8 mouse cellular contexts compared by ENCODE assay signal in the genomic region with DNA sequence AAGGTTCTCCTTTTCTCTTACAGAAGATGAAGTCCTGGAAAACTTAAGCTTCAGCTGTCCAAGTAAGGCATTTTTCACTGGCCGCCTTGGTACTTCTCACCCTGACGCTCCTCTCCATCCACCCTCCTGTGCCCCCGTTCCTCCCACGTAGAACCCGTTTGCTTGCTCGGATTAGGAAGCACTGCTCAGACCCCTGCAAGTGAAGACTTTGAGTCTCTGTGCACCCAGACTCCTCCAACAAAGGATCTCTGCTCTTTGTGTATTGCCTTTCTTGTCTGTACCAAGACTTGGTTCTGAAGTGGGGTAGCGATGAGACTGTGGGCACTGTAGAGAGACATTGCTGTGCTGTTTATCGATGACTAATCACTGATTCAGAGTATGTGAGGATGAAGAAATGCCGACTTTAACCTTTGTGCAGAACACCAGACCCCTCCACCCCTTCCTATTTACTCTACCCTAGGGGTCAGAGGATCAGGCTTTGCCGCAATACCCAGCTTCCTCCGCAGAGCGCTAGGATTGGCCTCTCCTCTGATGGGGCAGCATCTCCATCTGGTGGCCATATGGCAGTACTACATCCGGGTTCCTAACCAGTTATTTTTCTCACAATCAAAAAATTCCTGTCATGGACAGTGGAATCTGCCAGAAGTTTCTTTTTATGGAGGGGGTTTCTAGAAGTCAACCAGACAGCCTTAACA. TPM values are rescaled to one million over a fixed set of nuclear protein-coding genes. Genes with fewer than 3 reads are reported as not detected.
A peak's percentile ranks its signal among the peaks of the same experiment; 100 is the strongest.
DNase-seq lines count a peak whose midpoint lies in the region; ATAC-seq and TF ChIP-seq lines count a peak whose summit lies in the region.

No protein-coding gene starts in this region.

- no peak overlapping the region for H3K27ac ChIP-seq in heart, adult 2 months
- no peak overlapping the region for H3K27ac ChIP-seq in limb, embryonic 10.5 days
- H3K27ac ChIP-seq in midbrain, embryonic 13.5 days = no peak overlapping the region
- H3K27ac ChIP-seq in spleen, adult 2 months (ENCODE audit: insufficient read depth, low read length) = no peak overlapping the region

- no peaks in the 10 kb centered on the region for H3K9me3 ChIP-seq in limb, embryonic 10.5 days (replicated peaks)
- H3K9me3 ChIP-seq in midbrain, embryonic 13.5 days = no peaks in the 10 kb centered on the region

- WGBS in heart, adult 2 months = 54% methylated on average over 13 of the region's 13 CpGs
- WGBS in limb, embryonic 10.5 days = 53% methylated on average over 13 of the region's 13 CpGs
- 40% methylated on average over 13 of the region's 13 CpGs for WGBS in midbrain, embryonic 13.5 days
- WGBS in spleen, adult 2 months = 57% methylated on average over 13 of the region's 13 CpGs

- ATAC-seq in midbrain, embryonic 13.5 days = peak; percentile 88

- H3K79me2 ChIP-seq in heart, adult 2 months (replicated peaks; ENCODE audit: control insufficient read depth, insufficient read depth, low read length) = no peaks in the 10 kb centered on the region

- H3K4me2 ChIP-seq in midbrain, embryonic 13.5 days (replicated peaks) = peak overlapping the region; percentile 25; the same call in 1 of the 2 replicates

- H3K4me1 ChIP-seq in heart, adult 2 months (ENCODE audit: control insufficient read depth, insufficient read depth, low read length) = no peaks in the 10 kb centered on the region; the same call in 1 of the 2 replicates
- H3K4me1 ChIP-seq in limb, embryonic 10.5 days = peaks cover 13% of the 10 kb centered on the region
- peaks cover 5% of the 10 kb centered on the region; the same call in 1 of the 2 replicates for H3K4me1 ChIP-seq in midbrain, embryonic 13.5 days (replicated peaks)
- H3K4me1 ChIP-seq in spleen, adult 2 months (ENCODE audit: control insufficient read depth, insufficient read depth, insufficient read length) = no peaks in the 10 kb centered on the region

- no peaks in the 10 kb centered on the region for H3K27me3 ChIP-seq in heart, adult 2 months (ENCODE audit: control insufficient read depth, insufficient read depth, low read length)
- no peaks in the 10 kb centered on the region for H3K27me3 ChIP-seq in limb, embryonic 10.5 days (ENCODE audit: low read depth, poor library complexity, severe bottlenecking)
- H3K27me3 ChIP-seq in midbrain, embryonic 13.5 days = no peaks in the 10 kb centered on the region
- H3K27me3 ChIP-seq in spleen, adult 2 months (ENCODE audit: control insufficient read depth, insufficient read depth, low read length) = no peaks in the 10 kb centered on the region

- H3K9ac ChIP-seq in heart, adult 2 months (ENCODE audit: low read depth, low read length) = no peak overlapping the region
- H3K9ac ChIP-seq in midbrain, embryonic 13.5 days (replicated peaks) = no peak overlapping the region

- DNase-seq in heart, adult 11 months = peak; percentile 87
- no peak for DNase-seq in heart, postnatal 25 days (ENCODE audit: low spot score)
- peak; percentile 47 for DNase-seq in embryo, embryonic 11.5 days (ENCODE audit: low read depth, low spot score)
- peak; percentile 21 to 60 for DNase-seq in heart, adult 2 months
- peak; percentile 50 to 79 for DNase-seq in kidney, adult 8-10 months
- peak; percentile 80 for DNase-seq in limb, embryonic 10.5 days (ENCODE audit: low spot score)
- DNase-seq in spleen, adult 2 months (ENCODE audit: low read depth in 1 of 2, low spot score in 2 of 2) = no peak

- no peaks in the 10 kb centered on the region for H3K36me3 ChIP-seq in heart, adult 2 months (ENCODE audit: control insufficient read depth, insufficient read depth, low read length)
- H3K36me3 ChIP-seq in limb, embryonic 10.5 days = no peaks in the 10 kb centered on the region
- H3K36me3 ChIP-seq in midbrain, embryonic 13.5 days = no peaks in the 10 kb centered on the region
- no peaks in the 10 kb centered on the region for H3K36me3 ChIP-seq in spleen, adult 2 months (ENCODE audit: control insufficient read depth, insufficient read depth, low read length)

- TF ChIP-seq CTCF in heart, adult 2 months (IDR thresholded peaks at IDR 0.05) = peak; percentile 97; the same call in 1 of the 2 replicates
- TF ChIP-seq CTCF in spleen, adult 2 months (IDR thresholded peaks at IDR 0.05; ENCODE audit: extremely low read depth, insufficient read depth, insufficient read length, insufficient replicate concordance) = peak; percentile 41; the same call in 1 of the 2 replicates

- H3K4me3 ChIP-seq in heart, adult 2 months = no peak overlapping the region
- H3K4me3 ChIP-seq in limb, embryonic 10.5 days = no peak overlapping the region
- no peak overlapping the region for H3K4me3 ChIP-seq in midbrain, embryonic 13.5 days (replicated peaks)
- no peak overlapping the region for H3K4me3 ChIP-seq in spleen, adult 2 months (ENCODE audit: extremely low read depth, insufficient read depth, insufficient read length)

- intact Hi-C loops in heart, postnatal 25 days (cut with DNase I) = loop anchor here (5.0 kb wide), 1 partner anchor 106 kb away; no protein-coding TSS in a partner anchor
- intact Hi-C loops in heart, adult 2 months (cut with DNase I) = loop anchor here (10.0 kb wide), 1 partner anchor 204 kb away; no protein-coding TSS in a partner anchor

- TF ChIP-seq POLR2A in heart, adult 2 months (IDR thresholded peaks at IDR 0.05; ENCODE audit: insufficient read depth, low read depth, low read length) = no peak
- TF ChIP-seq POLR2A in spleen, adult 2 months (IDR thresholded peaks at IDR 0.05; ENCODE audit: low read depth, low read length) = no peak

- TF ChIP-seq EP300 in heart, adult 2 months (IDR thresholded peaks at IDR 0.05; ENCODE audit: insufficient read depth, low read depth, low read length) = 0 out of 2 replicates have a peak, but pooled peaks have one; percentile 45

RNA-seq across cellular contexts. Expression of a gene that starts 0.9 kb away (rescaled TPM):
- total RNA-seq in heart, postnatal 25 days (2021) = not detected
- not detected for total RNA-seq in heart, adult 2 months (2021)
- 0.08 and 0.50 TPM in 2 replicates for polyA plus RNA-seq in heart, adult 2 months (2012; rRNA removed)
- polyA plus RNA-seq in limb, embryonic 10.5 days (2016; fragmentation: Nextera tagmentation; extraction: Ambion mirVana) = 0.13 and 0.18 TPM in 2 replicates
- 0.01 and 0.03 TPM in 2 replicates for polyA plus RNA-seq in midbrain, embryonic 13.5 days (2015; fragmentation: Nextera tagmentation; extraction: Ambion mirVana)
- 0.02 TPM in 1 of 2 replicates, not detected in the other for polyA plus RNA-seq in spleen, adult 2 months (2012; rRNA removed)

Comparison
In these comparisons a context has a peak if more than half of its experiments do, and no peak if none do; other contexts are left out.
1. DNase-seq: peak in heart, adult 11 months (single experiment), embryo, embryonic 11.5 days (single experiment), heart, adult 2 months (2 of 2), kidney, adult 8-10 months (2 of 2) and limb, embryonic 10.5 days (single experiment); none in heart, postnatal 25 days (single experiment) and spleen, adult 2 months (0 of 2).